9 mouse cellular contexts compared by ENCODE assay signal in the genomic region with DNA sequence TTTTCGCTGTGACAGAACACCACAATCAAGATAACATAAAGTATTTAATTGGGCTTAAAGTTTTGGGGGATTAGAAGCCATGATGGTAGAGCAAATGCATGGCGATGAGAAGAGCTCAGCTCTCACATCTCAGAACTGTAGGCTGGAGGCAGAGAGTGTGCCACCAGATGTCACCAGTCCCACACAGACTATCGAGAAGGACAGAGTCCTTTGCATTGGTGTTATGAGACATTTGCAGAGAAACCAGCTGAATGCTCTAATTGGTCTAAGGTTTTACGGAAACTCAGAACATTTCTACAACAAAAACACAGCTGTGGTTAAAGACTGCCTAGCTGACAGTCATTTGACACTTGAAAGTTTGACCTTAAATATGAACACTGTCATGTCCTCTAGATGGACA. TPM values are rescaled to one million over a fixed set of nuclear protein-coding genes. Genes with fewer than 3 reads are reported as not detected.
DNase-seq lines count a peak whose midpoint lies in the region; ATAC-seq lines count a peak whose summit lies in the region.
"Had no signal": no experiment of that assay in that cellular context is flagged by ENCODE, and none has a peak within 500 bp of the region (broad histone marks: within the 10 kb centered on the region; RNA-seq: fewer than 3 reads in every experiment).

No protein-coding gene starts in this region.

- H3K4me1 ChIP-seq in heart, embryonic 16.5 days (ENCODE audit: control insufficient read depth, insufficient read depth, low read length), result peaks cover 57% of the 10 kb centered on the region
- peaks cover 18% of the 10 kb centered on the region for H3K4me1 ChIP-seq in heart, embryonic 11.5 days (ENCODE audit: control insufficient read depth, insufficient read depth, low read length)
- H3K4me1 ChIP-seq in stomach, embryonic 14.5 days (ENCODE audit: control insufficient read depth, insufficient read depth, low read length), result 0 out of 2 replicates have a peak, but pooled peaks cover 2% of the 10 kb centered on the region
- H3K4me1 ChIP-seq: limb, embryonic 12.5 days; midbrain, embryonic 12.5 days had no signal

- WGBS in heart, embryonic 16.5 days, result 68% methylated on average over 4 of the region's 4 CpGs
- WGBS in heart, embryonic 11.5 days (ENCODE audit: insufficient replicate concordance), result 74% methylated on average over 4 of the region's 4 CpGs
- WGBS in stomach, embryonic 14.5 days, result 75% methylated on average over 4 of the region's 4 CpGs

- no peak overlapping the region for H3K4me3 ChIP-seq in heart, embryonic 16.5 days (ENCODE audit: low read length)
- H3K4me3 ChIP-seq in heart, embryonic 11.5 days (ENCODE audit: low read depth, low read length), result no peak overlapping the region
- no peak overlapping the region for H3K4me3 ChIP-seq in stomach, embryonic 14.5 days (ENCODE audit: low read depth, low read length)
- H3K4me3 ChIP-seq: limb, embryonic 12.5 days; midbrain, embryonic 12.5 days had no signal

- H3K27me3 ChIP-seq in heart, embryonic 16.5 days (ENCODE audit: control insufficient read depth, insufficient read depth, low read length), result no peaks in the 10 kb centered on the region
- H3K27me3 ChIP-seq in heart, embryonic 11.5 days (ENCODE audit: control insufficient read depth, insufficient read depth, low read length), result no peaks in the 10 kb centered on the region
- no peaks in the 10 kb centered on the region for H3K27me3 ChIP-seq in stomach, embryonic 14.5 days (ENCODE audit: control insufficient read depth, insufficient read depth, low read length)
- H3K27me3 ChIP-seq: limb, embryonic 12.5 days; midbrain, embryonic 12.5 days had no signal

- no peak overlapping the region for H3K4me2 ChIP-seq in heart, embryonic 16.5 days (ENCODE audit: low read depth, low read length)
- H3K4me2 ChIP-seq in heart, embryonic 11.5 days, result no peak overlapping the region
- H3K4me2 ChIP-seq in stomach, embryonic 14.5 days (replicated peaks; ENCODE audit: low read depth, low read length), result no peak overlapping the region
- H3K4me2 ChIP-seq: limb, embryonic 12.5 days; midbrain, embryonic 12.5 days had no signal

- H3K27ac ChIP-seq in heart, embryonic 16.5 days (ENCODE audit: low read length), result peak overlapping the region; percentile 58
- no peak overlapping the region for H3K27ac ChIP-seq in heart, embryonic 11.5 days (ENCODE audit: low read depth, low read length)
- H3K27ac ChIP-seq in stomach, embryonic 14.5 days (ENCODE audit: low read length), result peak overlapping the region; percentile 15; the same call in 1 of the 2 replicates
- H3K27ac ChIP-seq: limb, embryonic 12.5 days; midbrain, embryonic 12.5 days had no signal

- ATAC-seq in heart, embryonic 16.5 days (replicated peaks; ENCODE audit: extremely low read depth, insufficient read depth, low FRiP score), result no peak
- ATAC-seq in heart, embryonic 11.5 days (replicated peaks; ENCODE audit: insufficient number of reproducible peaks, low FRiP score, low TSS enrichment), result no peak
- no peak for ATAC-seq in stomach, embryonic 14.5 days (ENCODE audit: insufficient number of reproducible peaks, insufficient read depth, low FRiP score, low read depth)

- no peaks in the 10 kb centered on the region for H3K9me3 ChIP-seq in heart, embryonic 16.5 days (replicated peaks; ENCODE audit: control insufficient read depth, low read length)
- no peaks in the 10 kb centered on the region for H3K9me3 ChIP-seq in heart, embryonic 11.5 days (replicated peaks; ENCODE audit: control insufficient read depth, low read length)
- no peaks in the 10 kb centered on the region for H3K9me3 ChIP-seq in stomach, embryonic 14.5 days (ENCODE audit: control insufficient read depth, low read depth, low read length)
- H3K9me3 ChIP-seq: limb, embryonic 12.5 days; midbrain, embryonic 12.5 days had no signal

- DNase-seq in retina, postnatal 1 day, result peak; percentile 15
- no peak for DNase-seq in retina, embryonic 14.5 days (ENCODE audit: low spot score)
- DNase-seq in brain, adult 2 months (ENCODE audit: low read depth, low spot score), result peak; percentile 78
- DNase-seq in ovary, adult 18-20 months (ENCODE audit: low spot score), result no peak

- H3K36me3 ChIP-seq in heart, embryonic 16.5 days (ENCODE audit: control insufficient read depth, insufficient read depth), result peaks cover 25% of the 10 kb centered on the region
- H3K36me3 ChIP-seq in heart, embryonic 11.5 days (ENCODE audit: control insufficient read depth, insufficient read depth, low read length), result peaks cover 5% of the 10 kb centered on the region
- H3K36me3 ChIP-seq in stomach, embryonic 14.5 days (ENCODE audit: control insufficient read depth, insufficient read depth, low read length), result peaks cover 17% of the 10 kb centered on the region
- H3K36me3 ChIP-seq: limb, embryonic 12.5 days; midbrain, embryonic 12.5 days had no signal

- no peak overlapping the region for H3K9ac ChIP-seq in heart, embryonic 16.5 days (ENCODE audit: low read length)
- H3K9ac ChIP-seq in heart, embryonic 11.5 days (ENCODE audit: low read depth, low read length), result no peak overlapping the region
- H3K9ac ChIP-seq in stomach, embryonic 14.5 days (replicated peaks; ENCODE audit: low read depth, low read length), result no peak overlapping the region
- H3K9ac ChIP-seq: limb, embryonic 12.5 days; midbrain, embryonic 12.5 days had no signal

RNA-seq across cellular contexts. Expression of gene AI597479, which starts 44.8 kb away (rescaled TPM):
- polyA plus RNA-seq in heart, embryonic 16.5 days (2015; fragmentation: Nextera tagmentation; extraction: Ambion mirVana), result 24.5 and 24.8 TPM in 2 replicates
- 22.4 and 29.8 TPM in 2 replicates for polyA plus RNA-seq in heart, embryonic 11.5 days (2014; fragmentation: Nextera tagmentation; extraction: Ambion mirVana)
- 26.8 and 28.5 TPM in 2 replicates for polyA plus RNA-seq in stomach, embryonic 14.5 days (2014; fragmentation: Nextera tagmentation; extraction: Ambion mirVana)

RNA-seq across cellular contexts. Expression of gene Tgfbrap1, which starts 44.8 kb away (rescaled TPM):
- polyA plus RNA-seq in heart, embryonic 16.5 days (2015; fragmentation: Nextera tagmentation; extraction: Ambion mirVana), result 7.2 and 7.3 TPM in 2 replicates
- polyA plus RNA-seq in heart, embryonic 11.5 days (2014; fragmentation: Nextera tagmentation; extraction: Ambion mirVana), result 8.6 and 8.7 TPM in 2 replicates
- 14.5 and 15.0 TPM in 2 replicates for polyA plus RNA-seq in stomach, embryonic 14.5 days (2014; fragmentation: Nextera tagmentation; extraction: Ambion mirVana)

RNA-seq across cellular contexts. Expression of gene Fhl2, which starts 53.5 kb away (rescaled TPM):
- polyA plus RNA-seq in heart, embryonic 16.5 days (2015; fragmentation: Nextera tagmentation; extraction: Ambion mirVana), result 426 and 443 TPM in 2 replicates
- 181 and 186 TPM in 2 replicates for polyA plus RNA-seq in heart, embryonic 11.5 days (2014; fragmentation: Nextera tagmentation; extraction: Ambion mirVana)
- 97.4 and 105 TPM in 2 replicates for polyA plus RNA-seq in stomach, embryonic 14.5 days (2014; fragmentation: Nextera tagmentation; extraction: Ambion mirVana)

Comparison
In these comparisons a context has a peak if more than half of its experiments do, and no peak if none do; other contexts are left out.
1. DNase-seq: peak in retina, postnatal 1 day (single experiment) and brain, adult 2 months (single experiment); none in retina, embryonic 14.5 days (single experiment) and ovary, adult 18-20 months (single experiment).